Mouse (Mus musculus): ENCODE measurements around the gene Efcab7.

- no peak for TF ChIP-seq POLR2A (IDR thresholded peaks at IDR 0.05; ENCODE audit: low read depth, low read length)
- TF ChIP-seq CTCF (IDR thresholded peaks at IDR 0.05; ENCODE audit: extremely low read depth, insufficient read length, insufficient replicate concordance, low read depth, low read length), result no peak
These were observed 52.9 kb downstream of the Efcab7 start for GRCm38 (mm10) chr4:99881882-99882281.
